Mouse (Mus musculus) urinary bladder, postnatal 14 days (tissue): ENCODE results near the gene Slc24a1.
"Not testable (repeated sequence)": the region's sequence is repeated elsewhere in the genome, so short reads cannot be mapped to it uniquely, and the experiment has no call there.

Experiments used
- DNase-seq: peaks from one replicate; pipeline ENCODE4 v3.0.0; 2021; ENCODE audit warnings: low spot score

The Slc24a1 gene

GRCm38 (mm10) chr9:64951161-64951657 is at the start of gene Slc24a1:
Gene Slc24a1, minus strand, starts transcription at chr9:64951607.
- no peak for DNase-seq

DNA sequence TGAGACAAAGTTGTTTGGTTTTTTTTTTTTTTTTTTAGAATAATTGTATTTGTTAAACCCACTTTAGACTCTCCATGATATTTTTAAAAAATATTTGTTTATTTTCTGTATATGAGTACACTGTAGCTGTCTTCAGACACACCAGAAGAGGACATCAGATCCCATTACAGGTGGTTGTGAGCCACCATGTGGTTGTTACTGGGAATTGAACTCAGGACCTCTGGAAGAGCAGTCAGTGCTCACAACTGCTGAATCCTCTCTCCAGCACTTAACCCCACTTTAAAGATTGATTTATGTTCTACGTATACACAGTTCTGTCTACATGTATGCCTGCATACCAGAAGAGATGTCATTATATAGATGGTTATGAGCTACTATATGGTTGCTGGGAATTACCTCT is 44.1 kb upstream of the Slc24a1 start:
- DNase-seq = not testable (repeated sequence)

DNA sequence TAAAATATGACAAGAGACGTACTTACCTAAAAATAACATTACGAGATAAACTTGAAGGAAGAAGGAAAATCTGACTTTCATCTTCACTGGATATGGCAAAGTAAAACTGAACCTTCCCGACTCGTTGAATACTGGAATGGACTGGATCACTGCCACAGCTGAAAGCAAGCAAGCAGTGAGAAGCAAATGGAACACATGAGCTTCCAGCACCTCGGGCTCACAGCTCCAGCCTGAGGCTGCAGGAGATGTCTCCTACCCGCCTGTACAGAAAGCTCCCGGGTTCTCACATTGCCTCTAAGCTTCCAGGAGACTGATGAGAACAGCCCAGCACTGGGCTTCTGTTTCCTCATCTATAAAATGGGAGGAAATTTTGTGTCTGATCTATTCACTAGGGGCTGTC is 38.9 kb upstream of the Slc24a1 start:
- DNase-seq = no peak

- DNase-seq = no peak
Observed at GRCm38 (mm10) chr9:64988443-64988842, 37.0 kb upstream of the Slc24a1 start.

GRCm38 (mm10) chr9:64987651-64988050 is 36.2 kb upstream of the Slc24a1 start:
- no peak for DNase-seq

GRCm38 (mm10) chr9:64985807-64986206 is 34.4 kb upstream of the Slc24a1 start:
- peak; percentile 11 for DNase-seq

GRCm38 (mm10) chr9:64985037-64985794 is 33.8 kb upstream of the Slc24a1 start:
- peak; percentile 31 for DNase-seq

DNA sequence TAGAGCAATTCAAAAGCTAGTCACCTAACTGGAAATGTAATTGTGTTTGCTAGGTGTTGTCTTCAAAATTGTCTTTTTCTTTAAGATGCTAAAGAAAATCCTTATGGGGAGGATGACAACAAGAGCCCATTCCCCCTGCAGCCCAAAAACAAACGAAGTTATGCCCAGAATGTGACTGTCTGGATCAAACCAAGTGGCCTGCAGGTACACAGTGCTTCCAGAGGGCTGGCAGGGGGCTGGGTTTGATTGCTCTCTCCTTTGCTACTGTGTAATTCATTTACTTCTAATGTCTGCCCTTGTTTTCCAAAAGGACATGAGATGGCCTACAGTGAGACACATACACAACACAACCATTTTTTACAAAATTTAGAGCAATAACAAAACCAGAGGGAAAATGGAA is 30.5 kb upstream of the Slc24a1 start:
- DNase-seq = no peak

- no peak for DNase-seq
Observed at GRCm38 (mm10) chr9:64980548-64980947, 29.1 kb upstream of the Slc24a1 start.

DNA sequence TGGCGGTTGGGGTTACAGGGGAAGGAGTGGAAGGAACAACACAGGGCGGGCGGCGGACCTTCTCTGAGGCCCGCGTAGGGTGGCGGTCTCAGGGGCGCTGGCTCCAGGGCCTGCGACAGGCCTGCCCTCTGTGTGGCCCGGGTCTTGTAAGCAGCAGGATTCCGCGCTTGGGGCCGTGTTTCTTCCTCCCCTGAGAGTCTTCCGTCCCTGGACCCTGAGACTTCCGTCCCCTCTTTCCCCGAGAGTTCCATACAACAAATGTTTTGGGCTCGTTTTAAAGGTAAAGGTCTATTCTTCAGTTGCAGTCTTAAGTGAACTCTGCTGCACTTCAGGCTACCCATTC is 9.5 kb upstream of the Slc24a1 start:
- DNase-seq = no peak

DNA sequence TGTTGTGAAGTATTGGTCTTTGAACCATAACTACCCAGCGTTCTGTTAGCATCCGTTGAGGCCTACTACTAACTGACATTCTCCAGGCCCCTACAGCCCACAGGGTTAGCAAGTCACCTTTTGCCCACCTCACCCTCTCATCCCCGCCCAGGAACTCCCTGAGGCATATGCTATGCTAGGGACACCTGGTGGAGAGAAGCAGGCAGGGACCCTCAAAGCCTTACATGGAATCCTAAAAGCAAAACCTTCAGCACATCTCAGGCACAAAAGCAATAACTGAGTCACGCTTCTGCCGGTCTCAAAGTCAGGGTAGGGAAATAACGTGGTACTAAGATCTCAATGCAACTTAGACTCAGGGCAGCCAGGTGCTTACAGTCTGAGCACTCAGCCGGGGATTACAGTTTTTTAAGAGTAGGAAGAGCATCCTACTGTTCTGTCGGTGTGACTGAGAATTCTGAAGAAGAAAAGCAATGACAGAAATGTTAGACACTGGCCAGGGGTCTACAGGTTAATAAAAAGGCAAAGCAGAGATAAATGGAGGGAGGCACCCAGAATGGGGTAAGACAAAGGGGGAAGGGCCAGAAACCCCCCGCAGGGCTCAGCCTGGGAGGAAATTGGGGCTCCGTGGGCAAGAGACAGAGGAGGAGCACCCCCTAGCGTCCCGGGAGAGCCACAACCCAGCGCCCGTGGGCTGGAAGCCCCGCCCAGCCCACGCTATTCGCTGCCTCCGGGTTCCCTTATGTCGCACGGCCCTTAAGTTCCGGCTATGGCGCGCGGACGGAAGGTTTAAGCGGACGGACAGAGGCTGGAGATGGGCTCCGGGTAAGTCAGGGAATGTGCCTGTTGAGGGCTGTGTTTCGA is 8.9 kb upstream of the Slc24a1 start, which contains the start of gene Ints14:
Ints14 (plus strand) TSS at position 789 of the 861 bp plus-strand sequence.
- DNase-seq = peak; percentile 96

DNA sequence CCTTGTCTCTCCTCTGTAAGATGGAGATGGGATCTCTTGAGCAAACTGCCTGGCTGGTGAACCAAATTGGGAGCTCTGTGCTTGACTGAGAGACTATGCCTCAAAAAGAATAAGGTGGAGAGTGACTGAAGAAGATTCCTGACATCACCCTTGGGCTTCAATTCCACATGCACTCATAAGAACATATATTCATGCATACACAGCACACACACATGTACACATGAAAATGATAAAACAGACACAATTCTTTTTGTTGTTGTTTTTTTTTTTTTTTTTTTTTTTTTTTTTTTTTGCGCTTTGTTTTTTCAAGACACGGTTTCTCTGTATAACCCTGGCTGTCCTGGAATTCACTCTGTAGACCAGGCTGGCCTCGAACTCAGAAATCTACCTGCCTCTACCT is 5.9 kb upstream of the Slc24a1 start:
- no peak for DNase-seq

DNA sequence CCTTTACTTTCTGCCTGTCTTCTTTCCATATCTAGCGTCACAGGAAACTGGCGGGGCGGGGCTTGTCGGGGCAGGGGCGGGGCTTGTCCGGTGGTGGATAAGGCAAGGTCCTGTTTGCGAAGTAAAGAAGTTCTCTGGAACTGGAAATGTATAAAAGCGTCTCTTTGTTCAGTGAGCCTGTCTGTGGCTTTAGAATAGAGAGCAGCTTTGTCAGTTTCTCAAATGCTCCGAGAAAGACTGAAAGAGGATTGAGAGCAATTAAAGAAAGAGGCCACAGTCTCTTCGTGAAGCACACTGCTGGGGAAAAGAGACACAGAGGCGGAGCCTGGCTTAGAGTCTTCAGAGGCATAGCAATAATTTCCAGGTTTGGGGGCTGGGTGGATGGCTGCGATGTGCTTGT is 4.9 kb upstream of the Slc24a1 start:
- DNase-seq = no peak

- DNase-seq = no peak
Observed at GRCm38 (mm10) chr9:64953190-64953589, 1.8 kb upstream of the Slc24a1 start.

DNA sequence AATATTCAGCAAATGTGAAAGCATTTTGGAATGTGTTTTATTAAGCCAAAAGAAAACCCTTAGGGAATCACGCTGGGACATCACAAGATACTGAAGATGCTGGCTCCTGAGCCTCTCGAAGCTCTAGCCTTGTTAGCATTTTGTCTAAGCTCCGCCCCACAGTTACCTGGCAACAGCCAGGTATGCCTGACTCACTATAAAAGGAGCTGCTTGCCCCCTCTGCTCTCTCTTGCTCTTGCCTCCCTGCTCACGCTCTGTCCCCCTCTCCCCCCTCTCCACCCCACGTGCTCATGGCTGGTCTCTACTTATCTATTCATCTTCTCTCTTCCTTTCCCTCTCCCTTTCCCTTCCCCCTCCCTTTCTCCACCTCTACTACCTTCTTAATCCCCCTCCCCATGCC is 648 bp upstream of the Slc24a1 start:
- DNase-seq = no peak

DNA sequence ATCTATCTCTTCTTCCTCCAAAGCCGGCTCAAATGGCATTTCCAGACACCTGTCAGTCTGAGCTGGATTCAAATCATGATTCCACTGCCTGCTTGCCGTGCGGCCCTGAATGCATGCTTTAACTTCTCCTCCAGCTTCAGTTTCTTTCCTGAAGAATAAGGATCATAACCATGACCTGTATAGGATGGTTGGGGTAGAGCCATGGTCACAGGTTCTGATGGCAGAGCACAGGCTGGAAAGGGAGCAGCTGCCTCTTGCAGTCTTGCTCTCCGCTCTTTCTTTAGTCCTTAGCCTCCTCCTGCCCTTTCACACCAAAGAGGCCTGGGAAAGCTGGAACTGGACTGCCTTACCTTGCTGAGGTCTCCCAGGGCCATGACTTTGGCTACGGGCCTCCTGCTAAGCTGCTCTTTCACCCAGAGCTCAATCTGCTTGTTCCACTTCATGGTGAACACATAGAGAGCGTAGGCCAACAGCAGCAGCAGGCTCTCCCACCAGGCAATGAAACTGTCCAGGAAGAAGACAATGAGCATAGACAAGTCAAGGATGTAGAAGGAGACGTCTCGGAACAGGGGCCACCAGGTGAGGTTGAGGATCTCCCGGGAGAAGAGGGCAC is 3.8 kb downstream of the Slc24a1 start:
- no peak for DNase-seq

DNA sequence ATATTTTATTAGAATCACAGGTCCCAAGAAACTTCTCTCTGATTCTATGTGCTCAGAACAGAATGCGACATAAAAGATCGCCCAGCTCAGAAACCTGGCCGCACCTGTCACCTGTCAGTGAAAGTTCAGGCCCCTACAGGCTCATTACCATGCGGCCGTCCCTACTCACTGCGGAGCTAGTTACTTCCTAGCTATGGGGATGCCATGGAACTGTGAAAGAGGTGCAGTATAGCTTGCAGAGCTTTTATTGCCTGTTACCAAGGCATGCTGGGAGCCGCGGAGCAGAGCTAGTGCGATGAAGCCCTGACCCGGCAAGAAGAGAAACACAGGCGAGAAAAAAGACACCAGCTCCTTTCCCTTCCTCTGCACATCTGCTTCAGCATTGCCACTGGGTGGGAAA is 7.4 kb downstream of the Slc24a1 start:
- no peak for DNase-seq

DNA sequence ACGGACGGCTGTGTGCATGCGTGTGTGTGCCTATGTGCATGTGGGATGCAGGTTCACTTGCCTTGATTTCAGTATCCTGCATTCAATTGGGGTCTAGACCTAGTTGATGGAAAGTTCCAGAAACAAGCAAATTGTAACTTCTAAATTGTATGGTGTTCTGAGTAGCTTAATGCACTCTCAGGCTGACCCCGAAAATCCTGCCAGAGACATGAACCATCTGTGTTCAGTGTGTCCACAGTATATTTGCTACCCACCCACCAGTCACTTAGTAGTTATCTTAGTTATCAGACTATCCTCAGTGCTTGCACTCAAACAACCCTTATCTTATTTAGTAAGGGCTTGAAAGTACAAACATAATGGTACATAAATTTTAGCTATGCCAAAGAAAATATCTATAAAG is 9.8 kb downstream of the Slc24a1 start:
- DNase-seq = no peak

- DNase-seq = no peak
Observed at GRCm38 (mm10) chr9:64940731-64941346, 10.6 kb downstream of the Slc24a1 start.

GRCm38 (mm10) chr9:64939790-64940189 is 11.6 kb downstream of the Slc24a1 start:
- no peak for DNase-seq

DNA sequence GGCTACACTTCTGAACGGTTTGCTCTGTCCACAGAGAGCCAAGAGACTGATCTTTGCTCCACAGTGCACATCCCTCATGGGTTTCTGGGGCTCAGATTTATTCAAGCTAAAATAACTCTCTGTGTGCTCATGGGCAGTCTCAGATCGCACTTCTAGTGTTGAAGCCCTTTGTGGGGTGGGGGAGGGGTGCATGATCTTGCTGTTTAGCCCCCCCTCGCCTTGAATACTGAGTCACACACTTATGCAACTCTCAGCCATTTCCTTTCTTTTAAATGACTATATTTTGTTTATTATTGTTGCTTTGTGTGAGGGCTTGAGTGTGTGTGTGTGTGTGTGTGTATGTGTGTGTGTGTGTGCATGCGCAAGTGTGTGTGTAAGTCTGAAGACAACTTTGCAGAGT is 12.1 kb downstream of the Slc24a1 start:
- no peak for DNase-seq

DNA sequence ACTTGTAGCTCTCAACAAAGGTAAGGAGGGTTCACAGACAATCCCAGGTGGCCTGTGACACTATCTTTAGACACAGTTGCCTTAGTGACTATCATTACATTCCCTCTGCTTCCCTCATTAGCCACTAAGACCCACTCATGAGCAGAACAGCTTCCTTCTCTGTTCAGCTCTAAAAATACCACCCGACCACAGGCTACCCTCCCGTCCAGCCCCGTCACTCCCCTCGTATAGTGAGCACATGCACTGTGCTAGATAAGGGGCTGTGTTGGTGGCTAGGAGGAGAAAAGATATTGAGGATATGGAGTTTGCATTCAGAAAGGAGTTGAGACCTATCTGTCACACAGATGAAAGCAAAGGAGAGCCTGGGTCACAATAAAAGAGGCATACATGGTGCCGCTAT is 12.9 kb downstream of the Slc24a1 start:
- DNase-seq = no peak
